Mouse (Mus musculus) left cerebral cortex, adult 18-20 months (tissue): ENCODE results near the gene Bbs1. TPM values are rescaled to one million over a fixed set of nuclear protein-coding genes. Genes with fewer than 3 reads are reported as not detected.
"Not testable (repeated sequence)": the region's sequence is repeated elsewhere in the genome, so short reads cannot be mapped to it uniquely, and the experiment has no call there.

Experiments
- DNase-seq, 2 experiments: peaks; one replicate each; pipeline ENCODE4 v3.0.0; 2021 to 2022; ENCODE audit warnings: low spot score in 2 of 2, mixed read lengths in 1 of 2
- long read RNA-seq, 2 experiments: library from polyadenylated mRNA; stranded (forward); transcript quantifications; one replicate each; pipeline ENCODE4 v2.0.0; 2021
- total RNA-seq, 2 experiments: library from RNA; stranded (reverse); gene quantifications; 2 replicates each; pipeline ENCODE4 v1.2.3; 2021

The Bbs1 gene
- 10 to 100 TPM; 34.8 to 44.6 TPM for total RNA-seq
- long read RNA-seq, experiment 1, full-length matches to known transcripts, result 1 of 9 reads
- long read RNA-seq, experiment 1, partial matches to known transcripts, result 2 of 9 reads
- long read RNA-seq, experiment 1, other reads (novel, unspliced or antisense), result 6 of 9 reads
- long read RNA-seq, experiment 2, full-length matches to known transcripts, result 2 of 8 reads
- long read RNA-seq, experiment 2, partial matches to known transcripts, result 3 of 8 reads
- long read RNA-seq, experiment 2, other reads (novel, unspliced or antisense), result 3 of 8 reads

GRCm38 (mm10) chr19:4905979-4906794, at the start of gene Bbs1:
Bbs1 (minus strand) TSS chr19:4906628.
- DNase-seq, result peak; percentile 76 to 82

GRCm38 (mm10) chr19:4948641-4949040, 42.2 kb upstream of the Bbs1 start:
- not testable (repeated sequence) for DNase-seq

- no peak for DNase-seq
These were observed 39.1 kb upstream of the Bbs1 start for GRCm38 (mm10) chr19:4945540-4945939.

- peak; percentile 12 to 39 for DNase-seq
These were observed 36.8 kb upstream of the Bbs1 start for GRCm38 (mm10) chr19:4943253-4943588.

GRCm38 (mm10) chr19:4942551-4943252, 36.3 kb upstream of the Bbs1 start, which contains the start of gene Peli3:
Peli3 (minus strand) TSS chr19:4943127.
- DNase-seq, result peak; percentile 76 to 82

GRCm38 (mm10) chr19:4937444-4938310, 31.2 kb upstream of the Bbs1 start:
- no peak for DNase-seq

GRCm38 (mm10) chr19:4936896-4937295, 30.5 kb upstream of the Bbs1 start:
- DNase-seq, result no peak

GRCm38 (mm10) chr19:4928781-4929180, 22.4 kb upstream of the Bbs1 start:
- no peak for DNase-seq

GRCm38 (mm10) chr19:4927904-4928531, 21.6 kb upstream of the Bbs1 start, which contains the start of gene Dpp3:
Dpp3 (minus strand) TSS chr19:4928287.
- DNase-seq, result peak; percentile 99

- DNase-seq, result no peak
These were observed 18.9 kb upstream of the Bbs1 start for GRCm38 (mm10) chr19:4925121-4925860.

GRCm38 (mm10) chr19:4919652-4920051, 13.2 kb upstream of the Bbs1 start:
- no peak for DNase-seq

- DNase-seq, result no peak
These were observed 10.4 kb upstream of the Bbs1 start for GRCm38 (mm10) chr19:4916827-4917226.

GRCm38 (mm10) chr19:4915924-4916603, 9.6 kb upstream of the Bbs1 start:
- DNase-seq, result no peak

GRCm38 (mm10) chr19:4909376-4909775, 2.9 kb upstream of the Bbs1 start:
- no peak for DNase-seq

- DNase-seq, result no peak
These were observed 1.7 kb upstream of the Bbs1 start for GRCm38 (mm10) chr19:4908107-4908506.

GRCm38 (mm10) chr19:4899888-4900287, 6.5 kb downstream of the Bbs1 start:
- DNase-seq, result no peak

GRCm38 (mm10) chr19:4898972-4899371, 7.5 kb downstream of the Bbs1 start:
- no peak for DNase-seq

GRCm38 (mm10) chr19:4896780-4897520, 9.5 kb downstream of the Bbs1 start:
- no peak for DNase-seq
